Mouse (Mus musculus) thymus, postnatal 0 days (tissue): ENCODE data around the gene Olfr1349. TPM values are rescaled to one million over a fixed set of nuclear protein-coding genes. Genes with fewer than 3 reads are reported as not detected.
"Not testable (repeated sequence)": the region's sequence is repeated elsewhere in the genome, so short reads cannot be mapped to it uniquely, and the experiment has no call there.

Experiments used
- DNase-seq: peaks from one replicate; pipeline ENCODE4 v3.0.0-alpha.2; 2015; ENCODE audit warnings: low spot score
- polyA plus RNA-seq: library from polyadenylated mRNA; unstranded; fragments of >200 nt; fragmentation: Nextera tagmentation; extraction: Ambion mirVana; gene quantifications from 2 replicates; pipeline ENCODE4 v1.2.1, GENCODE M21; 2015

Olfr1349 gene
- not detected in 2 replicates for polyA plus RNA-seq

DNA sequence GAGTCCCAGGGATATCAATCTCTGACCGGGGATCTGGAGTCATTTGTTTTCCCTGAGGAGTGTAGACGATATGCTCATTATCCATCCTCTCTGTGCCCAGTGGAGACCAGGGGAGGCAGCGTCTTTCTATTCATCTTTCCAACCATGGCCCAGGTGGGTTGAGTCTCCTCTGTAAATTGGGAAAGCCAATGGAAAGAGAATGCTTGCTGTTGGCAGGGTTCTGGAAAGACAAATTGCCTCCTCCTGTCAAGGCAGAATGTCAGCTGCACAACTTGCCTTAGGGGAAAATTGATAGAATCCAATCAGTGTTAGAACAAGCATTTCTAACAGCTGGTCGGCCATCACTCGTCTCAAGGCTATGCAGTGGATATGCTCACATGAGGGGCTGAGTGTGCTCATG is at the start of gene Olfr1349:
Gene Olfr1349, minus strand, starts transcription at position 101 of the 400 bp plus-strand sequence.
- no peak for DNase-seq

DNA sequence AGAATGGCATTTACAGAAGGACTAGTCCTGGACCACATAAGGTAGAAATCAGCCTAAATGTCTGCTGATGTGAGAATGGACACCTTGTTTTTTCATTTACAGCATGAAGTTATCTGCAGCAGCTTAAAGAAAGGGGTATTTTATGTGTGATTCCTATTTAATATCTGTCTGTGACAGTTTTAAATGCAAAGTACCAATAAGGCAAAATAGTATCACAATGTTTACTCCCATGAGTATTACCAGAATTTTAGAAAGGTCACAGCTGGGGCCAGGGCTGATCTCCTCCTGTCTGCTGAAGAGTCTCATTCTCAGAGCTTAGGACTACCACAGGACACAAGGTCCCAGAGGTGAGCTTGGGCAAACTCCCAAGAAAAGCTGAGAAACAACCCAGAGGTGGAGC is 41.8 kb upstream of the Olfr1349 start, which contains the start of gene Olfr1350:
Gene Olfr1350, plus strand, starts transcription at position 301 of the 400 bp plus-strand sequence.
- no peak for DNase-seq

DNA sequence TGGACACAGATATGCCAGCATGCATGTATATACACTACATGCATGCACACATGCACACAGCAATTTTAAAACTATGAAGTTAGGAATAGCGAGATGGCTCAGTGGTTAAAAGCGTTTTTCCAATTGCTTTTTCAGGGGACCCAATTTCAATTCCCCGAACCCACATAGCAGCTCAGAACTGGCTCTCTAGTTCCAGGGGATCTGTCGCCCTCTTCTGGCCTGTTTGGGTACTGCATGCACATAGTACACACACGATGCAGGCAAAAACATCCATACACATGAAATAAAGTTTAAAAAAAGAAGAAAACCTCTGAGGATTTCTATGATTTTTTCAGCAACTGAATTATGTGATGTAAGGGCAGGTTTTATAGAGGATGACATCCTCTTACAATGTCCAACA is 3.4 kb upstream of the Olfr1349 start:
- DNase-seq = no peak

DNA sequence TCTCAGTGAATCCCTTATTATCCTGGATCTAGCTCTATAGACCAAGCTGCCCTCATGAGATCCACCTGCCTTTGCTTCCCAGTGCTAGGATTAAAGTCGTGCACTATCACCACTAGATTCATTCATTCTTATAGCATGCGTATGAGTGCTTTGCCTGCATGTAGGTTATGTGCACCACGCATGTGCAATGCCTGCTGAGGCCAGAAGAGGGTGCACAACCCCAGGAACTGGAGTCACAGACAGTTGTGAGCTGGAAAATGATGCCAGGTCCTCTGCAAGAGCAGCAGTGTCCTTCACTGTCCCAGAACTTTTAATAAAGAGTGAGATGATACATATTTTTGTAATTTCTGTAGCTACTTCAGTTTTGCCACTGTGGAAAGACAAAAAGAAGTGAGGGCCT is 2.3 kb upstream of the Olfr1349 start:
- no peak for DNase-seq

DNA sequence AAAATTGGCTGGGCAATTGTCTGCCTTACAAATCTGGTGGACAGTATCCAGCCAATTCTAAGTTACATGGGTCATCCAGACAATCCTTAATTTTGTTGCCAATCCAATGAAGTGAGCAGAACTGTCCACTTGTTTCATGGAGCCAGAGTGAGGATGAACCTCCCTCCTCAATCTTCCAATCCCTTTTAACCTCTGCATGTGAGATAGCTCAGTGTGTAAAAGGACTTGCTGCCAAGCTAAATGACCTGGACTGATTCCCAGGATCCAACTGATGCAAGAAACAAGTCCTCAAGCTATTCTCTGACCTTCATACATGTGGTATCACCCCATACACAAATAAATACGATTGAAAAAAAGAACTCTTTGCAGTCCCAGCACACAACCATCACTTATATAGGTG is 1.1 kb downstream of the Olfr1349 start:
- no peak for DNase-seq

DNA sequence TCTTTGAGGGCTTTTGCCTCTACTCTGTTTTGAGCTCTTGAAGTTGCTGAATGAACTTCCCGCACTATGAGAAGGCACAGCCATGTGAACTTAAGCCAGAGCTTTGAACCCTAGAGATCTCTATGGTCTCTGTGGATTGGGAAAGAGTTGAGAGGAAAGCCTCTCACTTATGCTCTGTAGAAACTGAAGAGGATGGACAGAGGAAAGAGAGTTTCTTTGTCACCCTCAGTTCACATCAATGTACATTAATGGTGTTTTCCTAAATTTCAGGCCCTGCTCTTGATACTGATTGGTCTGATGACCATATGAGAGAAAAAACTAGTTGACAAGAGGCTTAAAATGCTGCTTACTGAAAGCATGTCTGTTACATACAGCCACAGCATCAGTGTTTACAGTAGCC is 14.1 kb downstream of the Olfr1349 start, which contains the start of gene Olfr1348:
Gene Olfr1348, minus strand, starts transcription at position 101 of the 400 bp plus-strand sequence.
- DNase-seq = no peak

DNA sequence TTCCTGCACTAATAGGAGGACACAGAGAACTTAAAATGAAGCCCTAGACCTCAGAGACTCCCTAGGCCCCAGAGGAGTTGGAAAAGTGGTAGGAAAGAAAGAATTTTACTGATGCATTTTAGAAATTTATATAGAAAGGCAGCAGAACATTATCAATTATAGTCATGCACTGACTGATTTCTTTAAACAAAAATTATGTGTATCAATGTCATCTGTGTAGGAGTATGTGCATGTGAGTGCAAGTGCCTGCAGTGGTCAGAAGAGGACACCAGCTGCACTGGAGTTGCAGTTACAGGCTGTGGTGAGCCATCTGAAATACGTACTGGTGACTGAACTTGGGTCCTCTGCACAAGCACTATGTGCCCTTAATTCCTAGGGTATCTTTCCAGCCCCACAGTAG is 23.1 kb downstream of the Olfr1349 start, which contains the start of gene Olfr1347:
Gene Olfr1347, minus strand, starts transcription at position 101 of the 400 bp plus-strand sequence.
- DNase-seq = no peak

DNA sequence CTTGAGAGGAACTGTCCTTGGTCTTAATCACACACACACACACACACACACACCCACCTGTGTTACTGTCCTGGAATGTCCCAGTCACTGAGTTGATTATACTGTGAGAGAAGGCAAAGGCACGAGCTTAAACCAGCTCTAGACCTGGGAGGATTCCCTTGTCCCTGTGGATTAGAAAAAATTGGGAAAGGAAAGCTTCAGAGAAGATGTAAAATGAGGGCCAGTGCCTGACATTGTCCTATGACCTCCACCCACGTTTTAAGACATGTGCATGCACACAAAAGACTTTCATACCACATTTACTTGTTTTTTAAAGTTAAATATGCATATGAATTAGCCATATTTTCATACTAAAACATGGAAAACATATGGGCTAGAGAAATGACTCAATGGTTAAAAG is 35.9 kb downstream of the Olfr1349 start, which contains the start of gene Olfr5:
Gene Olfr5, minus strand, starts transcription at position 101 of the 400 bp plus-strand sequence.
- no peak for DNase-seq

DNA sequence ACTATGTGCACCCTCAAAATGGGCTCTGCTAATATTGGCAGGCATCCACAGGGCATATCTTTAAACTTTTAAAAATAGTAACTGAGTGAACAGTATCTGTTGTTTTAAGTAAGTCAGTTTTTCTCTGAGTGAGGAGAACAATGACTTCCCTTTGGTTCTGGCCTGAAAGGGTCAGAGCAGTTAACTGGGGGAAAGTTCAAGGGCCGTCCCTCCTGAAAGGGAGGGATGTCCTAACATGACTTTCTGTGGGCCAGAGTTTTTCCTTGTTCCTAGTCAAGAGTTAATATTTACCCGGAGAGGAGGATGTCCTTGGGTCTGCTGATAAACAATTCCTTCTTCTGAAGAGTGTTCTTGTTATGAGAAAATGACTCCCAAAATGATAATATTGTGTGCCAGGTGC is 45.1 kb downstream of the Olfr1349 start:
- DNase-seq = not testable (repeated sequence)

DNA sequence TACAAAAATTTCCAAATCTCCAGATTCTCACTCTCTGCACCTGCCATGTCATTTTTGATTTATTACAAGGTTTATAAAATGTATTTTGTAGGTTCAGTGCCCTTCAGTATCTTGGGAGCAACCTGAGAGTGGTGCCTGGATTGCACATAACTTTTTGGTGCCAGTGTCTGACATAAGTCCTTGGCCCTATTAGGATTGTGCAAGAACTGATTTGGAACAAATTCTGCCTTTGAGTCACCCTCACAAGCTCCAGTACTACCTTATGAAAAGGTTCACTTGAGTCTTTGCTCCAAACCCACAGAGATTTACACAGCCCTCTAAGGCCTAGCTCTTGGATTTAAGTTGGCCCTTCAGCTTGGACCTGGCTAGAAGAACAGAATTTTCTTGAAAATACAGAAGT is 55.8 kb downstream of the Olfr1349 start, which contains the start of gene Olfr1346:
Gene Olfr1346, plus strand, starts transcription at position 151 of the 400 bp plus-strand sequence.
- no peak for DNase-seq

Other genes starting within 250 kb of the Olfr1349 start
- gene Zfp667, start 236.4 kb downstream of the Olfr1349 start, polyA plus RNA-seq = 11.5 TPM in 2 replicates
- 2.4 and 3.7 TPM in 2 replicates for gene Zfp583, start 191.7 kb downstream of the Olfr1349 start, polyA plus RNA-seq
- 0.21 and 0.42 TPM in 2 replicates for gene Gm3854, start 179.2 kb downstream of the Olfr1349 start, polyA plus RNA-seq
- gene Zfp78, start 159.7 kb downstream of the Olfr1349 start, polyA plus RNA-seq = 1.1 and 1.6 TPM in 2 replicates
- 1.9 and 2.0 TPM in 2 replicates for gene Zfp28, start 139.7 kb downstream of the Olfr1349 start, polyA plus RNA-seq
- 0.35 TPM in 1 of 2 replicates, not detected in the other for gene Smim17, start 124.2 kb downstream of the Olfr1349 start, polyA plus RNA-seq
- gene Gm20715, start 112.7 kb downstream of the Olfr1349 start, polyA plus RNA-seq = not detected in 2 replicates
- gene Olfr1344, start 84.3 kb downstream of the Olfr1349 start, polyA plus RNA-seq = not detected in 2 replicates
- not detected in 2 replicates for gene Olfr1336, start 66.8 kb downstream of the Olfr1349 start, polyA plus RNA-seq
- not detected in 2 replicates for gene Olfr1346, start 55.8 kb downstream of the Olfr1349 start, polyA plus RNA-seq
- not detected in 2 replicates for gene Olfr5, start 36.0 kb downstream of the Olfr1349 start, polyA plus RNA-seq
- not detected in 2 replicates for gene Olfr1347, start 23.2 kb downstream of the Olfr1349 start, polyA plus RNA-seq
- not detected in 2 replicates for gene Olfr1348, start 14.2 kb downstream of the Olfr1349 start, polyA plus RNA-seq
- not detected in 2 replicates for gene Olfr1350, start 41.9 kb upstream of the Olfr1349 start, polyA plus RNA-seq
- gene Zim1, start 173.5 kb upstream of the Olfr1349 start, polyA plus RNA-seq = 0.38 and 0.48 TPM in 2 replicates
- gene Peg3, start 207.5 kb upstream of the Olfr1349 start, polyA plus RNA-seq = 5.3 and 6.3 TPM in 2 replicates
- 0.06 and 0.23 TPM in 2 replicates for gene Usp29, start 207.6 kb upstream of the Olfr1349 start, polyA plus RNA-seq